Mouse (Mus musculus) v-Abl transformed pro-B cells (cell line): ENCODE results near the gene Gm21913.
"Not testable (repeated sequence)": the region's sequence is repeated elsewhere in the genome, so short reads cannot be mapped to it uniquely, and the experiment has no call there.

Source experiments
- in situ Hi-C, 2 experiments: fragments of 400-800 bp; cut with MboI; formaldehyde crosslinking; loops; one replicate each; pipeline ENCODE4 v1.15.1; 2025; ENCODE audit not compliant: unreplicated experiment in 2 of 2

The Gm21913 gene

DNA sequence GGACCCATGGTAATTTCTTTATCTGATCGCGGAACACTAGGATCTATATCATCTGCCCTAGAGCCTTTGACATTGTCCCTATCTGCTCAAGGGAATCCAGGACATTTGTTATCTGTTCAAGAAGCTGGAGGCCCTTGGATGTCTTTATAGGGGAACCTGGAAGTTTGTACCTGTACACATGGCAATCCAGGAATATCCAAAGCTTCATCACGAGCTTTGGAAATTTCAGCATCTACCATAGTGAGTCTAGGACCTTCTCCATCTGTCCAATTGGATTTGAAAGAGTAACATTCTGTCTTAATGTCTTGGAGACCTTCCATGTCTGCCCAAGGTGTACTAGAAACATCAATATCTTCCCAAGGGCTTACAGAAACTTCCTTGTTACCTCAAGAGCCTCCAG, at the start of gene Gm21913:
Gm21913 (plus strand) TSS at position 301 of the 400 bp plus-strand sequence.
- in situ Hi-C loops, result not testable (repeated sequence)
